Mouse (Mus musculus) kidney, adult 2 months (tissue): ENCODE measurements around the gene Musk.

ENCODE experiments used
- CTCF ChIP-seq: fragments of 200-500 bp; conservative IDR thresholded peaks from 2 replicates; pipeline ENCODE4 v1.5.1; 2011; ENCODE audit warnings: low read depth, mild to moderate bottlenecking, control low read depth, low read length, moderate library complexity, mixed read lengths; ENCODE audit not compliant: insufficient read depth, insufficient read length
- POLR2A ChIP-seq: fragments of 200-500 bp; IDR thresholded peaks from one replicate; pipeline ENCODE4 v1.6.1; 2011; ENCODE audit warnings: low read depth, low read length, control low read depth

- TF ChIP-seq CTCF (no peak), POLR2A (no peak)
These were observed 18.8 kb downstream of the Musk start for GRCm38 (mm10) chr4:58304564-58304963.
